Mouse (Mus musculus) gastrocnemius, postnatal 25 days (tissue): ENCODE data around the gene E2f6. TPM values are rescaled to one million over a fixed set of nuclear protein-coding genes. Genes with fewer than 3 reads are reported as not detected.

Experiments
- DNase-seq: peaks from one replicate; pipeline ENCODE4 v3.0.0; 2022
- microRNA-seq, 2 experiments: library from miRNA; unstranded; fragments of <30 nt; microRNA quantifications; one replicate each; pipeline ENCODE4 v1.2.0; 2021; ENCODE audit warnings: borderline replicate concordance in 2 of 2
- total RNA-seq, 2 experiments: library from RNA; stranded (reverse); gene quantifications; 1 replicate in 1 of 2; 2 replicates in 1 of 2; pipeline ENCODE4 v1.2.3; 2021

E2f6 gene
- total RNA-seq, 2 experiments from 2014 or later: 96.4 to 114 TPM

DNA sequence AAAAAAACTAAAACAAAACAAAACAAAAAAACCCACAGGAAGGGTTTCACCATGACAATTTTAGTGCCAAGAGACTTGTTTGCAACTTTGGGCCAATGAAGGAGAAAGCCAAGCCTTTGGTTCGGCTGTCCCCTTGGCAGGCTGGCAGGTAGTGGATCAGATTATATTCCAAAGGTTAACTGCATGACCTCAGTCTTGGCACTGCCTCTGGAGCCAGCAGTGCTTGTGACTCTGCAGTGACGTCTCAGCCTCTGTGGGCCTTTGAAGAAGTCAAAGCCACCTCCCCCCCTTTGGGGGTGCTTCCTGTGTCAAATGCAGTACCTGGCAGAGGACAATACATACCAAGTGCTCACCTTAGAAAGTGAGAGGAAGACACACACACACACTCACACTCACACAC lies 63.3 kb downstream of the E2f6 start:
- DNase-seq: peak; percentile 76

GRCm38 (mm10) chr12:16875269-16875668 lies 64.5 kb downstream of the E2f6 start:
- DNase-seq: no peak

DNA sequence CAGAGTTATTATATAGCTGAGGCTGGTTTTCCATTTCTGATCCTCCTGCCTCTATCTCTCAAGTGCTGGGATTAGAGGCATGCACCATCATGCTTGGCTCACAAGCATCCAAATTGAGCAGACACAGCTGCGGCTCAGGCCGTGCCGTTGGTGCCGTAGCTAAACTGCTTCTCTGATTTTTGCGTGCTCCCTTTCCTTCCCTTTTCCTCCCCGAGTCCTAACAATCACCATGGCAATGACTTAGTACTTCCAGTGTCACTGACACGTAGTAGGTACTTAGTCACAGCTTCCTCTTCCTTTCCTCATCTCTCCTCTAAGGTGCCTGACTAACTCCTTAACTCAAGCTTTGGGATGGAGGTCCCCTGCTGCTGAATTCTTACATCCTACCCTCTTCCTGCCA lies 64.9 kb downstream of the E2f6 start:
- DNase-seq: no peak

GRCm38 (mm10) chr12:16876667-16877066 lies 65.9 kb downstream of the E2f6 start:
- no peak for DNase-seq

DNA sequence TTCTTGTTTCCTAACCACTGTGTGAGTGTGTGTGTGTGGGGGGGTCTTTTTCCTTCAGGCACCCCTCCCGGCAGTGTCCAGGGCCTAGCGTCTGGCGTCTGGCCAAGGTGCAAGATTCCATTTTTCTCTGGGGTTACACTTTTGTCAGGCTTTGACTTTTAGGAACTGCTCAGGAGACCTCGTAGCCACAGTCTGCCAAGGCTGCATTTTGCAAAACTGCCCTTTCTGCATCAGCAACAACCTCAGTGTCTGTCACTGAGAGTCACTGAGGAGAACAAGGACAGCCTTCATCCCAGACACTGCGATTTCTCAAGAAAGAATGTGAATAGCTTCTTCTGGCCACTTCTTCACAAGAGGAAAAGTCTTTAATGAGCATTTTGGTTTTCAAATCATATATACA lies 66.4 kb downstream of the E2f6 start:
- DNase-seq: no peak

GRCm38 (mm10) chr12:16877679-16878078 lies 66.9 kb downstream of the E2f6 start:
- DNase-seq: no peak

DNA sequence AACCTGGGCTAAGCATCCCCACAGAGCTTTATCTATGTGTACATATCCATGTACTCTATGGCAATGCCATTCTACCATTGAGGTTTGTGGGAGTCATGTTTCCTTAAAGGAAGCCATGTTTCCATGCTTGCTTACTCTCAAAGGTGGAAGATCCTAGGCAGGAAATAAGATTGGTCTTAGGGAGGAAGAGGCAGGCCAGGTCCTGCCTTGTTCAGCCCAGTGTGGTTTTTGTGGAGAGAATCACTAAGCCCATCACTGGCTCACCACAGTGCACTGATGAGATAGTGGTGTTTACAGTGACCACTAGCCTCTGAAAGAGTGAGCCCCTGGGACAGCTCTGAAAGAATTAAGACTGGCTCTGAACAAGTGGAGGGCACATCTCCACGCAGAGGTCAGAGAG lies 68.6 kb downstream of the E2f6 start:
- no peak for DNase-seq

DNA sequence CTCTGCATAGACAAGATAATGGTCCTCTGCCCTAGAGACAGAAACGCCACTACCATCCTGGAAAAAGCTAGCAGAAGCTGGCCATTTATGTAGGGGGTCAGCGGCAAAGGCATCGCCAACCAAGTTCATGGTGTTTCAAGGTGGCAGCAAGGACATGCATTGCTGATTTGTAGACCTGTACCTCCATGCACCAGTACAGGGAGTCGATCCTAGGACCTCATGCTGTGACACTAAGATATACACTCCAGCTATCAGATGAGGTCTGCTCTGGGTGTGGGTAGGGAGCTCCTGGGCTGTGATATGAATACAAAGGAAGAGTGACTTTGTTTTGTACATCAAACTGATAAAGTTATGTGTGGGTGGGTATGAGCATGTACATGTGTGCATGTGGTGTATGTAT lies 69.3 kb downstream of the E2f6 start:
- DNase-seq: no peak

DNA sequence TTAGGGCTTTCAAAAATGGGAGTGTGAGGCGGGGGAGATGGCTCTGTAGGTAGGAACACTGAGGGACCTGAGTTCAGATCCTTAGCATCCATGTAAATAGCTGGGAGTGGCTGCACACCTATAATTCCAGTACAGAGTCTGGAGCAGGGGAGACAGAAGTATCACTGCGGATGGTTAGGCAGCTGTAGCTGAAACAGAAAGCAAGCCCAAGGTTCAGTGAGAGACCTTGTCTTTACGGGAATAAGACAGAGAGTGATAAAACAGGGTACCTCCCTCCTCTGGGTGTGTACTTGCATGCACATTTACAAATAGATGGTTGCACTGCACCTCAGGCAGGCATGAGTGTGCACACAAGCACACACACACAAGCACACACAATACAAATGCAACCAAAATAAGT lies 71.7 kb downstream of the E2f6 start:
- no peak for DNase-seq

- DNase-seq: peak; percentile 81
These were observed 72.3 kb downstream of the E2f6 start for GRCm38 (mm10) chr12:16883111-16883510.

- no peak for DNase-seq
These were observed 73.8 kb downstream of the E2f6 start for GRCm38 (mm10) chr12:16884534-16884933.

DNA sequence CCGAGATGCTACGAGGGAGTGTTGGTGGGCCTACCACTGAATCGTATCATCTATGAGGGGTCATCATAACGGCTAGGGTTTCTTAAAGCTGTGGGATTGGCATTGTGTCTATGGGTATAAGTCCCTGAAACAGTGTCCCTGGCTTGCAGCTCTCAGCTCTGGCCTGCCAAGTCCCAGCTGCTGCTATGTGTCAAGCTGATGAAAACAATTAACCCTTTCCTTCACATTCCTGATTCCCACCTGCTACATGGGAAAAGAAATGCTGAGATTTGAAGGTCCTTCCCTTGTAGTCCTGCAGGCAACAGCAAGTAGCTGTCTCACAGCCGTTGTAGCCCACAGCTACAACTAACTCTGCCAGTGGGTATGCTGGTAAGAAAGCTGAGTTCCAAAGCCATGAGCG lies 75.6 kb downstream of the E2f6 start:
- DNase-seq: no peak

Small RNA genes within 50 kb of the gene (microRNA-seq; reads per million reads assigned to microRNA genes)
- gene Gm44305: 0 reads per million in 2 experiments

Other genes with a start within 250 kb of the E2f6 start
- 100 to 1,000 TPM; 174 to 193 TPM for gene Lpin1, start 200.0 kb upstream of the E2f6 start, total RNA-seq
- gene Ntsr2, start 157.6 kb upstream of the E2f6 start, total RNA-seq: 1 to 10 TPM; 2.3 to 3.2 TPM
- under 1 TPM; 0.56 to 0.67 TPM for gene Greb1, start 10.1 kb upstream of the E2f6 start, total RNA-seq
- 10 to 100 TPM; 59.4 to 89.8 TPM for gene Rock2, start 83.9 kb downstream of the E2f6 start, total RNA-seq
- gene Pqlc3, start 189.4 kb downstream of the E2f6 start, total RNA-seq: 1 to 10 TPM; 1.4 to 1.5 TPM
- gene 2410004P03Rik, start 200.8 kb downstream of the E2f6 start, total RNA-seq: not detected